Mouse (Mus musculus): Measurements from ENCODE around the gene Shisa4. TPM values are rescaled to one million over a fixed set of nuclear protein-coding genes. Genes with fewer than 3 reads are reported as not detected.
"Not testable (repeated sequence)": the region's sequence is repeated elsewhere in the genome, so short reads cannot be mapped to it uniquely, and the experiment has no call there.

Shisa4 gene
- polyA plus RNA-seq, 1 experiment from 2014 or later, result 31.2 TPM

- H3K4me2 ChIP-seq, result no peak overlapping the region
- H3K27me3 ChIP-seq (ENCODE audit: insufficient read depth, low read length), result no peaks in the 10 kb centered on the region
- 89% methylated on average over 3 of the region's 3 CpGs for WGBS
- DNase-seq (peak; percentile 50), ATAC-seq (ENCODE audit: insufficient read depth) (no peak)
- no peak overlapping the region for H3K9ac ChIP-seq
- no peak overlapping the region for H3K4me3 ChIP-seq (ENCODE audit: low read depth, low read length)
- no peak overlapping the region for H3K27ac ChIP-seq (ENCODE audit: low read depth)
- H3K4me1 ChIP-seq (ENCODE audit: insufficient read depth), result no peaks in the 10 kb centered on the region
- no peaks in the 10 kb centered on the region for H3K9me3 ChIP-seq (ENCODE audit: low read depth, low read length)
- TF ChIP-seq CTCF (IDR thresholded peaks at IDR 0.05; ENCODE audit: low read depth), result peak; percentile 19; the same call in 1 of the 2 replicates
- peaks cover 96% of the 10 kb centered on the region for H3K36me3 ChIP-seq (ENCODE audit: insufficient read depth)
Observed at GRCm38 (mm10) chr1:135401452-135402110, 26.5 kb upstream of the Shisa4 start.

- TF ChIP-seq CTCF (IDR thresholded peaks at IDR 0.05; ENCODE audit: low read depth), result no peak
- H3K9ac ChIP-seq, result no peak overlapping the region
- H3K36me3 ChIP-seq (ENCODE audit: insufficient read depth), result peaks cover 95% of the 10 kb centered on the region
- no peak overlapping the region for H3K27ac ChIP-seq (ENCODE audit: low read depth)
- no peaks in the 10 kb centered on the region for H3K27me3 ChIP-seq (ENCODE audit: insufficient read depth, low read length)
- no peak overlapping the region for H3K4me2 ChIP-seq
- no peaks in the 10 kb centered on the region for H3K4me1 ChIP-seq (ENCODE audit: insufficient read depth)
- H3K9me3 ChIP-seq (ENCODE audit: low read depth, low read length), result no peaks in the 10 kb centered on the region
- ATAC-seq (ENCODE audit: insufficient read depth) (no peak), DNase-seq (no peak)
- no peak overlapping the region for H3K4me3 ChIP-seq (ENCODE audit: low read depth, low read length)
- WGBS, result 97% methylated on average over 5 of the region's 5 CpGs
Observed at GRCm38 (mm10) chr1:135399466-135399865, 24.4 kb upstream of the Shisa4 start.

GRCm38 (mm10) chr1:135385161-135385560 is 10.1 kb upstream of the Shisa4 start:
- DNase-seq (no peak), ATAC-seq (ENCODE audit: insufficient read depth) (no peak)
- peaks cover 81% of the 10 kb centered on the region for H3K36me3 ChIP-seq (ENCODE audit: insufficient read depth)
- no peak overlapping the region for H3K4me2 ChIP-seq
- WGBS, result 81% methylated on average over 9 of the region's 9 CpGs
- TF ChIP-seq CTCF (IDR thresholded peaks at IDR 0.05; ENCODE audit: low read depth), result no peak
- H3K27me3 ChIP-seq (ENCODE audit: insufficient read depth, low read length), result no peaks in the 10 kb centered on the region
- H3K27ac ChIP-seq (ENCODE audit: low read depth), result no peak overlapping the region
- H3K9ac ChIP-seq, result no peak overlapping the region
- H3K4me1 ChIP-seq (ENCODE audit: insufficient read depth), result no peaks in the 10 kb centered on the region
- no peaks in the 10 kb centered on the region for H3K9me3 ChIP-seq (ENCODE audit: low read depth, low read length)
- no peak overlapping the region for H3K4me3 ChIP-seq (ENCODE audit: low read depth, low read length)

GRCm38 (mm10) chr1:135384171-135384570 is 9.1 kb upstream of the Shisa4 start:
- Histone ChIP-seq H3K36me3 (ENCODE audit: insufficient read depth) (peaks cover 72% of the 10 kb centered on the region), H3K27ac (ENCODE audit: low read depth) (no peak overlapping the region), H3K9ac (no peak overlapping the region), H3K4me1 (ENCODE audit: insufficient read depth) (no peaks in the 10 kb centered on the region), H3K9me3 (ENCODE audit: low read depth, low read length) (no peaks in the 10 kb centered on the region), H3K4me2 (no peak overlapping the region), H3K4me3 (ENCODE audit: low read depth, low read length) (no peak overlapping the region), H3K27me3 (ENCODE audit: insufficient read depth, low read length) (no peaks in the 10 kb centered on the region)
- TF ChIP-seq CTCF (IDR thresholded peaks at IDR 0.05; ENCODE audit: low read depth), result no peak
- no peak for ATAC-seq (ENCODE audit: insufficient read depth)
- 94% methylated on average over 5 of the region's 5 CpGs for WGBS
- DNase-seq, result no peak

GRCm38 (mm10) chr1:135381560-135381959 is 6.5 kb upstream of the Shisa4 start:
- H3K4me3 ChIP-seq (ENCODE audit: low read depth, low read length); H3K27ac ChIP-seq (ENCODE audit: low read depth); H3K9ac ChIP-seq; ATAC-seq (ENCODE audit: insufficient read depth); H3K27me3 ChIP-seq (ENCODE audit: insufficient read depth, low read length); DNase-seq; H3K4me1 ChIP-seq (ENCODE audit: insufficient read depth); H3K4me2 ChIP-seq; H3K9me3 ChIP-seq (ENCODE audit: low read depth, low read length): not testable (repeated sequence)
- peaks cover 45% of the 10 kb centered on the region for H3K36me3 ChIP-seq (ENCODE audit: insufficient read depth)
- TF ChIP-seq CTCF (IDR thresholded peaks at IDR 0.05; ENCODE audit: low read depth), result peak; percentile 51
- 57% methylated on average over 6 of the region's 6 CpGs for WGBS

- peaks cover 33% of the 10 kb centered on the region for H3K36me3 ChIP-seq (ENCODE audit: insufficient read depth)
- no peak overlapping the region for H3K27ac ChIP-seq (ENCODE audit: low read depth)
- H3K4me2 ChIP-seq, result no peak overlapping the region
- H3K27me3 ChIP-seq (ENCODE audit: insufficient read depth, low read length), result no peaks in the 10 kb centered on the region
- no peak overlapping the region for H3K9ac ChIP-seq
- 73% methylated on average over 15 of the region's 15 CpGs for WGBS
- H3K4me1 ChIP-seq (ENCODE audit: insufficient read depth), result peaks cover 3% of the 10 kb centered on the region; the same call in 1 of the 2 replicates
- TF ChIP-seq CTCF (IDR thresholded peaks at IDR 0.05; ENCODE audit: low read depth), result no peak
- H3K9me3 ChIP-seq (ENCODE audit: low read depth, low read length), result no peaks in the 10 kb centered on the region
- ATAC-seq (ENCODE audit: insufficient read depth) (no peak), DNase-seq (no peak)
- no peak overlapping the region for H3K4me3 ChIP-seq (ENCODE audit: low read depth, low read length)
Observed at GRCm38 (mm10) chr1:135380071-135380991, 5.3 kb upstream of the Shisa4 start.

- Histone ChIP-seq H3K36me3 (ENCODE audit: insufficient read depth) (peaks cover 20% of the 10 kb centered on the region), H3K27ac (ENCODE audit: low read depth) (no peak overlapping the region), H3K4me2 (no peak overlapping the region), H3K4me3 (ENCODE audit: low read depth, low read length) (no peak overlapping the region), H3K27me3 (ENCODE audit: insufficient read depth, low read length) (no peaks in the 10 kb centered on the region), H3K9ac (no peak overlapping the region), H3K9me3 (ENCODE audit: low read depth, low read length) (no peaks in the 10 kb centered on the region), H3K4me1 (ENCODE audit: insufficient read depth) (peaks cover 10% of the 10 kb centered on the region; the same call in 1 of the 2 replicates)
- no peak for TF ChIP-seq CTCF (IDR thresholded peaks at IDR 0.05; ENCODE audit: low read depth)
- DNase-seq (no peak), ATAC-seq (ENCODE audit: insufficient read depth) (no peak)
- WGBS, result 40% methylated on average over 2 of the region's 2 CpGs
Observed at GRCm38 (mm10) chr1:135379048-135379447, 4.0 kb upstream of the Shisa4 start.
